Mouse (Mus musculus) heart, embryonic 12.5 days (tissue): ENCODE measurements around the gene Plp2. TPM values are rescaled to one million over a fixed set of nuclear protein-coding genes. Genes with fewer than 3 reads are reported as not detected.
"Not testable (repeated sequence)": the region's sequence is repeated elsewhere in the genome, so short reads cannot be mapped to it uniquely, and the experiment has no call there.

Source experiments
- ATAC-seq: fragments of 200-750 bp; cut with Nextera tagmentation; 2 replicates; pipeline ENCODE4 v1.8.0; 2017; ENCODE audit warnings: moderate TSS enrichment, moderate library complexity; ENCODE audit not compliant: insufficient number of reproducible peaks, low FRiP score
- H3K27ac ChIP-seq: fragments of 300-500 bp; sonication (generic); 2 replicates; pipeline ENCODE4 v1.5.1; 2016; ENCODE audit warnings: mild to moderate bottlenecking, moderate library complexity; ENCODE audit not compliant: poor library complexity, severe bottlenecking
- H3K27me3 ChIP-seq: fragments of 300-500 bp; sonication (generic); replicated peaks from 2 replicates; pipeline ENCODE4 v1.6.1; 2016; ENCODE audit warnings: mild to moderate bottlenecking, moderate library complexity
- H3K36me3 ChIP-seq: fragments of 300-500 bp; sonication (generic); 2 replicates; pipeline ENCODE4 v1.6.1; 2016; ENCODE audit warnings: mild to moderate bottlenecking, moderate library complexity
- H3K4me1 ChIP-seq: fragments of 300-500 bp; sonication (generic); replicated peaks from 2 replicates; pipeline ENCODE4 v1.6.1; 2016; ENCODE audit warnings: mild to moderate bottlenecking
- H3K4me2 ChIP-seq: fragments of 300-500 bp; sonication (generic); 2 replicates; pipeline ENCODE4 v1.6.1; 2016; ENCODE audit warnings: mild to moderate bottlenecking, moderate library complexity
- H3K4me3 ChIP-seq: fragments of 300-500 bp; sonication (generic); 2 replicates; pipeline ENCODE4 v1.5.1; 2016; ENCODE audit warnings: mild to moderate bottlenecking
- H3K9ac ChIP-seq: fragments of 300-500 bp; sonication (generic); 2 replicates; pipeline ENCODE4 v1.6.1; 2016; ENCODE audit warnings: mild to moderate bottlenecking, moderate library complexity
- H3K9me3 ChIP-seq: fragments of 300-500 bp; sonication (generic); replicated peaks from 2 replicates; pipeline ENCODE4 v1.6.1; 2016; ENCODE audit warnings: mild to moderate bottlenecking, moderate library complexity
- WGBS: fragments of 180-500 bp; shearing (Covaris S2); methylation state at CpG from one replicate; pipeline ENCODE4 v1.1.7; 2016; 5-methylcytosine and 5-hydroxymethylcytosine counted together
- polyA plus RNA-seq: library from polyadenylated mRNA; unstranded; fragments of >200 nt; fragmentation: Nextera tagmentation; extraction: Ambion mirVana; gene quantifications from 2 replicates; pipeline ENCODE4 v1.2.1, GENCODE M21; 2016

Plp2 gene
- 147 and 155 TPM in 2 replicates for polyA plus RNA-seq

DNA sequence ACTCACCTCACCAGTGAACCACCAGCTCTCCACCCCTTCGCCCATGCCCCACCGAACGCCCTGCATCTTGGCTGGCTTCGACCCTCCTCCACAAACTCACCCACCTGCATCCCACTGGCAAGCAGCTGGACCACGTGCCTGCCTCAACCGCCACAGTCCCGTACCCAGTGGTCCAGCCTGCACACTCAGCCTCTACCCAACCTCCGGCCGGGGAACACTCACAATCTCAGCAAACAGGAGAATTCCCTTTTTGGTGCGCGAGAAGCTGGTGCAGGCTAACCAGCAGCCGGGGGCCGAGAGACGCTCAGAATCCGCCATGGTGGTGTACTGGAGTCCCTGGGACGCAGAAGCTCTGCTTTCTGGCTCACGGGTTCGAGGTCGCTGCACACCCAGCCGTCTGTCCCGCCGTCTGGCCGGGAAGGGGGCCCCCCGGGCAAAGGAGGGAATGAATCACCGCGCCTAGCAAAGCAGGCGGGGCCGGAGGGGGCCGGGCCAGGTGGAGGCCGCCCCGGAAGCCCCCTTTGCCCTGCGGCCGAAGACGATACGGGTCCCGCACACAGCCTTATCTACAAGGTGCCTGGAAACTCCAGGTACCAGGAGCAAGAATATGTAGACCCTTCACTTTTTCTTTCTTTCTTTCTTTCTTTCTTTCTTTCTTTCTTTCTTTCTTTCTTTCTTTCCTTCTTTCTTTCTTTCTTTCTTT lies at the start of gene Plp2:
Gene Plp2, minus strand, starts transcription at position 470 of the 703 bp plus-strand sequence.
- Histone ChIP-seq H3K4me3 (peak within 1 kb of the TSS; percentile 72), H3K9ac (peak within 1 kb of the TSS; percentile 82), H3K9me3 (no peaks in the 10 kb centered on the region), H3K36me3 (peaks cover 24% of the 10 kb centered on the region), H3K4me1 (peaks cover 11% of the 10 kb centered on the region), H3K27me3 (no peaks in the 10 kb centered on the region), H3K4me2 (peak within 1 kb of the TSS; percentile 64), H3K27ac (peak within 1 kb of the TSS; percentile 75)
- ATAC-seq: peak; percentile 45
- WGBS: 15% methylated on average over 32 of the region's 36 CpGs

DNA sequence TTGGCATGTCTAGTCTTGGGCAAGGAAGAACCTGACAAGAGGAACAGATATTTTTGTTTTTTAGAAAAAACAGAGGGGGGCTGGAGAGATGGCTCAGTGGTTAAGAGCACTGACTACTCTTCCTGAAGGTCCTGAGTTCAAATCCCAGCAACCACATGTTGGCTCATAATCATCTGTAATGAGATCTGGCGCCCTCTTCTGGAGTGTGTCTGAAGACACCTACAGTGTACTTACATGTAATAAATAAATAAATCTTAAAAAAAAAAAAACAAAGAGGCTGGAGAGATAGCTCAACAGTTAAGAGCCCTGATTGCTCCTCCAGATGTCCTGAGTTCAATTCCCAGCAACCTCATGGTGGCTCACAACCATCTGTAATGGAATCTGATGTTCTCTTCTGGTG lies 44.9 kb upstream of the Plp2 start:
- H3K36me3 ChIP-seq, H3K4me3 ChIP-seq, H3K4me2 ChIP-seq, H3K4me1 ChIP-seq, H3K27me3 ChIP-seq, ATAC-seq, H3K9me3 ChIP-seq, H3K9ac ChIP-seq, H3K27ac ChIP-seq: not testable (repeated sequence)
- WGBS: 24% methylated on average over 1 of the region's 1 CpGs

DNA sequence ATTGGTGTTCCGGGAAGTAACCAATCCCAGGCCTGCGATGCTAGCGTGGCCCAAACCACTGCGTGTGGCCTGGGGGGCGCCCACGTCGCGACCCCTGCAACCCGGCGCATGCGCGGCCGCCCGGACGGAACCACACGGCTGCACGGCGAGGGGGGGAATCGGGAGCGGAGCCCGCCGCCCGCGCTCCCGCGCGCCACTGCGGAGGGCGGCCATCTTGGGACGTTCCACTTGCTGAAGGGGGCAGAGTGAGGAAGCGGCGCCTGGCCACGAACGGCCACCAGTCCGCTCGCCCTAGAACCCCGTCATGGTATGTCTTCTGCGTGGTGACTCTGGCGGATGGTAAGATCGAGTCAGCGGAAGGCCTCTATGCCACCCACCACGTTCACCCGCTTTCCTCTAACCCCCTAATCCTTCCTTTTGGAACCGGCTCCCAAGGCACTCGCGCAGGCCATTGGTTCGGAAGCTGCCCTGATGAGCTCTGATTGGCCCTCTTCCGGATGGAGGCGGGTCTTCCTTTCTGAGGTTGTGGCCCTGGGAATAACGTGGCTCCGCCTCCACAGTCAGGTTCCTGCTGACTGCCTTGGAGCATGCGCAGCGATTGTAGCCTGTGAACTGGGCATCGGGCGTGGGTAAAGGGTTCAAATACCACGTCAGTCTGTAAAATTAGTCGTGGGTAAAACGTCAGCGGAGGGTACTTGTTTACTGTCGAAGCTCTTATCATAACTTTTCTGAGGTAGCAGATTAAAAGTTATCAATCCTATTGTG lies 43.1 kb upstream of the Plp2 start, which contains the start of gene Wdr45:
Gene Wdr45, plus strand, starts transcription at position 199 of the 765 bp plus-strand sequence.
- H3K4me2 ChIP-seq: peak within 1 kb of the TSS; percentile 59
- H3K9me3 ChIP-seq, H3K4me1 ChIP-seq, H3K27ac ChIP-seq, H3K27me3 ChIP-seq, H3K36me3 ChIP-seq: not testable (repeated sequence)
- 9% methylated on average over 40 of the region's 60 CpGs for WGBS
- peak within 1 kb of the TSS; percentile 43 for H3K4me3 ChIP-seq
- ATAC-seq: peak; percentile 97
- H3K9ac ChIP-seq: peak within 1 kb of the TSS; percentile 40; the same call in 1 of the 2 replicates

DNA sequence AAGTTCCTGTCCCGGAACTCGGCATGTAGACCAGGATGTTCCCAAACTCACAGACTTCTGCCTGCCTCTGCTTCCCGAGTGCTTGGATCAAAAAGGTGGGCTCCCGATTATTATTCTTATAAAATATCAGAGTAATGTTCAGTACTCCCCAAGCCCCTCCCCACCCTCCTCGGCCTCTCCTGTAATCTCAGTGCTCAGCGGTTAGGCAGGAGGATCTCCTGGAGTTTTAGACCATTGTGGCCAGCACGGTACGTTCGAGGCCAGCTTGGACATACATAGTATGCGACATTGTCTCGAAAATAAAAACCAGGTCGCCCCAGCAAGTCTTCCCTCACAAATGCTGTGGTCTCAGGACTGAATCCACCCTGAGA lies 42.6 kb upstream of the Plp2 start:
- WGBS: 23% methylated on average over 6 of the region's 12 CpGs
- Histone ChIP-seq H3K4me3 (peak overlapping the region; percentile 43), H3K4me2 (peak overlapping the region; percentile 59), H3K9ac (peak overlapping the region; percentile 40; the same call in 1 of the 2 replicates)
- H3K9me3 ChIP-seq, H3K27ac ChIP-seq, H3K36me3 ChIP-seq, H3K4me1 ChIP-seq, H3K27me3 ChIP-seq: not testable (repeated sequence)
- peak; percentile 40; the same call in 1 of the 2 replicates for ATAC-seq

DNA sequence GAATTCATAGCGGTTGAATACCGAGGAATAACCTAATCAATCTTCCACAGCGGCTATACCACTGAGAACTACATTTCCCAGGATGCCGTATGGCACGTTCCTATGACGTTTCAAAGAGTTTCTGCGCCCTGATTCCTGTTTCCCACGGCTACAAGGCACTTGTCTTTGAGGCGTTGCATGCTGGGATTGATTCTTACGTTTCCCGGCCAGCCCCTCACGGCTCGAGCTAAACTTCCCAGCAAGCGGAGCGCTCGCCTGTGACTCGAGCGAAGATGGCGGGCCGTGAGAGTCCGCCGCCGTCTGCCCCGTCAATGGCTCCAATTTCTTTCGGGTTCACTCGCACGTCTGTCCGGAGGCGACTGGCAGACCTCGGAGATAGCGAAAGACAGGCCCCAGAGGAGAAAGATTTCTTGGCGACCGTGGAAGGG lies 25.8 kb upstream of the Plp2 start, which contains the start of gene Gpkow:
Gene Gpkow, plus strand, starts transcription at position 178 of the 428 bp plus-strand sequence.
- WGBS: 12% methylated on average over 33 of the region's 33 CpGs
- Histone ChIP-seq H3K9me3 (no peaks in the 10 kb centered on the region), H3K4me3 (peak within 1 kb of the TSS; percentile 74), H3K27ac (peak within 1 kb of the TSS; percentile 57; the same call in 1 of the 2 replicates), H3K27me3 (no peaks in the 10 kb centered on the region), H3K4me1 (no peaks in the 10 kb centered on the region), H3K36me3 (peaks cover 18% of the 10 kb centered on the region), H3K9ac (peak within 1 kb of the TSS; percentile 80), H3K4me2 (peak within 1 kb of the TSS; percentile 72)
- ATAC-seq: peak; percentile 91

DNA sequence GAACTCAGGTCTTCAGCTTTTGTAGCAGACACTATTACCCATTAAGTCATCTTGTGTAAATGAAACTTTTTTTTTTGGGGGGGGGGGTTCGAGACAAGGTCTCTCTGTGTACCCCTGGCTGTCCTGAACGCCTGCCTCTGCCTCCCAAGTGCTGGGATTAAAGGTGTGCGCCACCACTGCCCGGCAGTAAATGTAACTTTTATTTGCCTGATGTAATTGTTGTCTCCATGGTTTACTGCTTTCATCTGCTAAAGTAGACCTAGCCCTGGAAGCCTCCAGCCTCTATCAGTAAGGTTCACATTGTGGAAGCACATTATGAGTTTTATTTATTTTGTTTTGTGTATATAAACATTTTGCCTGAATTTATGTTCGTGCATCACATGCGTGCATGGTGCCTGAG lies 25.3 kb upstream of the Plp2 start:
- WGBS: 35% methylated on average over 6 of the region's 6 CpGs
- Histone ChIP-seq H3K9ac (no peak overlapping the region), H3K9me3 (no peaks in the 10 kb centered on the region), H3K4me2 (peak overlapping the region; percentile 72), H3K27me3 (no peaks in the 10 kb centered on the region), H3K4me1 (no peaks in the 10 kb centered on the region), H3K4me3 (peak overlapping the region; percentile 74; the same call in 1 of the 2 replicates), H3K27ac (no peak overlapping the region), H3K36me3 (peaks cover 13% of the 10 kb centered on the region)
- no peak for ATAC-seq

DNA sequence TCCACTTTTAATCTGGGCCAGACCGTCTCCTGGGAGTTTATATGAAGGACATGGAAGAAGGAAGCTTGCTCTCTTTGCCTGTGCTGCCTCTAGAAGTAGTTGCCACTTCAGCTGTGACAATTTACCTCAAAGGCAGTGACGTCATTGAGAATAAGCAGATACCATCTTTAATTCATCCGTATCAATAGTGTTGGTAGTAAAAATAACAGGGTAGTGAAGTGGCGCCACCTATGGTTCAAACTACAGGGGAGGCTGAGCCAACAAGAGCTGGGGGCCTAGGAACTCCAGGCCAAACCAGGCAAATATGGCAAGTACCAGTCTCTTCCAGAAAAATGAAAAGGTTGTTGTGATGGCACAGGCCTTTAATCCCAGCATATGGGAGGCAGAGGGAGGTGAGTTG lies 21.7 kb upstream of the Plp2 start:
- no peak for ATAC-seq
- no peaks in the 10 kb centered on the region for H3K9me3 ChIP-seq
- no peak overlapping the region for H3K9ac ChIP-seq
- H3K27ac ChIP-seq: no peak overlapping the region
- 33% methylated on average over 4 of the region's 4 CpGs for WGBS
- no peaks in the 10 kb centered on the region for H3K4me1 ChIP-seq
- H3K4me3 ChIP-seq: no peak overlapping the region
- no peak overlapping the region for H3K4me2 ChIP-seq
- H3K36me3 ChIP-seq: no peaks in the 10 kb centered on the region
- no peaks in the 10 kb centered on the region for H3K27me3 ChIP-seq

DNA sequence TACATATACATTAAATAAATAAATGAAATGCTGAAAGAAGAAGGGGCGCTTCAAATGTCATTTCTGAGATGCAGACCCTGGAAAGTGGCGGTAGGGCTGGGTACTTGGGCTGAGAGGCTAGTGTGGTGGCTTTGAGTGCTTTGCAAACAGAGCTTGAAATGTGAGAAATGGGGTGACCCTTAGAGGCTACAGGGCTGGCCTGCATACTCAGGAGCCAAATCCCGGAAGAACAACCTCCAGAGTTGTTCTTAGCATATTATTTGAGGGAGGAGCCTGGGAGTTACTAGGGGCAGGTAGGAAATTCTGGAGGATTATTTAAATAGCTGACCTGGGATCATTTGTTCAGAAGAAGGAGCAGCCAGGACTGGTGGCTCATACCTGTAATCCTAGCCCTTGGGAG lies 19.3 kb upstream of the Plp2 start:
- Histone ChIP-seq H3K4me1 (no peaks in the 10 kb centered on the region), H3K27me3 (peaks cover 3% of the 10 kb centered on the region; the same call in 1 of the 2 replicates), H3K9me3 (no peaks in the 10 kb centered on the region), H3K4me3 (no peak overlapping the region), H3K9ac (no peak overlapping the region), H3K27ac (no peak overlapping the region), H3K36me3 (no peaks in the 10 kb centered on the region), H3K4me2 (no peak overlapping the region)
- no peak for ATAC-seq
- WGBS: 50% methylated on average over 3 of the region's 3 CpGs

DNA sequence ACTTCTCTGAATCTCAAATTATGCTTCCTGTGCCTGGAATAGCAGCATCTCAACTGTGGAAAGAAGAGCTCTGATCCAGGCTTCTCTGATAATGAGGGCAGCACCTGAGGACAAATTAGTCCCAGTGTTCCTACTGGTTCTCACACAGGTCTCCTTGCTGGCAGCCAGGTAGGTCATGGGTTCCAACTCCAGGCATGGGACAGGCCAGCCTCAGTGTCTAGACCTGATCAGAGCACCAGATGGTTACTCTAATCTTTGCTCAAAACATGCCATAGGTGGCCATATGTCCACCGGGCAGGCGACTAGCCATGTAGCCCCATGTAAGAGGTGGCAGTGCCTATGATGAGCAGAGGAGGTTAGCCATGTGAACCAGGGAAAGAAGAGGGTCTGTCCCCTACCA lies 17.1 kb upstream of the Plp2 start:
- WGBS: 85% methylated on average over 2 of the region's 2 CpGs
- Histone ChIP-seq H3K4me1 (no peaks in the 10 kb centered on the region), H3K4me2 (no peak overlapping the region), H3K27ac (no peak overlapping the region), H3K36me3 (no peaks in the 10 kb centered on the region), H3K9me3 (no peaks in the 10 kb centered on the region), H3K27me3 (peaks cover 3% of the 10 kb centered on the region; the same call in 1 of the 2 replicates), H3K4me3 (no peak overlapping the region), H3K9ac (no peak overlapping the region)
- no peak for ATAC-seq

DNA sequence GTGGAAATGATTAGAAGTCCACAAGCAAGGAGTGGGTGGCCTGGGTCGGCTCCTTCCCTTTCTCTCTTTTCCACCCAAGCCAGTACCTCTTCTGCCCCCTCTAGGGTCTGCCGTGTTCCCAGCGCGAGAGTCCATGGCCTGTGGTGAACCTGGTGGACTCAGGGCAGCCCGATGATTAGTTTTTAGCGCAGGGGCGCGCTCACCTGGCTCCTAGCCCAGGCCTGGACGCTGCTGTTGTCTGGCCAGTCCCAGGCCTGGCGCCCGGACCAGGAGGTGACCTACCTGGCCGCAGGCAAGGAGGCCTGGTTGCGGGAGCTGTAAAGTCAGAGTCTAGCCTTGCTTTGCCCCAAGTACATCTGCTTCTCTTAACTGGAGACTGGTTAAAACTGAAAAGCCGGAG lies 9.7 kb upstream of the Plp2 start, which contains the start of gene Magix:
Gene Magix, minus strand, starts transcription at position 388 of the 400 bp plus-strand sequence.
- Histone ChIP-seq H3K9me3 (no peaks in the 10 kb centered on the region), H3K4me2 (peak within 1 kb of the TSS; percentile 68), H3K4me3 (peak within 1 kb of the TSS; percentile 40), H3K27me3 (no peaks in the 10 kb centered on the region), H3K4me1 (no peaks in the 10 kb centered on the region), H3K36me3 (no peaks in the 10 kb centered on the region), H3K27ac (no peak within 1 kb of the TSS), H3K9ac (no peak within 1 kb of the TSS; the same call in 1 of the 2 replicates)
- WGBS: 60% methylated on average over 14 of the region's 14 CpGs
- ATAC-seq: no peak

DNA sequence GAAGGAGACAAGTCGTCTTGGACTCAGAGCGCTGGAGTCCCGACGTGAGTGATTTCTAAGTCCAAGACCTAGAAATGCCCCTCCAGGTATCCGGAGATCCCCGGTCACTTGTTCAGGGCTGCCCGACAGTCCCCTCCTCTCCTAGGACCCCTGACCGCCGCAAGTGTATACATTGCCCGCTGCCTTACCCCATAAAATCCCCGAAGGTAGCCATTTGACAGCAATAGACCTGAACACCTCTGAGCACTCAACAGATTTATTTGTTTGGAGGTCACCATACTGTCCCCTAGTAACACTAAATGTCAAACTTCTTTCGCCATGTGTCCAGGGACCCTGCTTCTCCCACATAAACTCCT lies 8.8 kb upstream of the Plp2 start:
- H3K9ac ChIP-seq: no peak overlapping the region; the same call in 1 of the 2 replicates
- peak overlapping the region; percentile 40 for H3K4me3 ChIP-seq
- WGBS: 17% methylated on average over 12 of the region's 12 CpGs
- H3K27me3 ChIP-seq: no peaks in the 10 kb centered on the region
- no peaks in the 10 kb centered on the region for H3K36me3 ChIP-seq
- peak overlapping the region; percentile 68 for H3K4me2 ChIP-seq
- H3K4me1 ChIP-seq: no peaks in the 10 kb centered on the region
- no peaks in the 10 kb centered on the region for H3K9me3 ChIP-seq
- H3K27ac ChIP-seq: no peak overlapping the region
- no peak for ATAC-seq
